Mouse (Mus musculus) lung, postnatal 25 days (tissue): Measurements from ENCODE around the gene Notch2.

ENCODE experiments used
- DNase-seq: peaks from one replicate; pipeline ENCODE4 v3.0.0; 2022; ENCODE audit warnings: low spot score

Gene Notch2

DNA sequence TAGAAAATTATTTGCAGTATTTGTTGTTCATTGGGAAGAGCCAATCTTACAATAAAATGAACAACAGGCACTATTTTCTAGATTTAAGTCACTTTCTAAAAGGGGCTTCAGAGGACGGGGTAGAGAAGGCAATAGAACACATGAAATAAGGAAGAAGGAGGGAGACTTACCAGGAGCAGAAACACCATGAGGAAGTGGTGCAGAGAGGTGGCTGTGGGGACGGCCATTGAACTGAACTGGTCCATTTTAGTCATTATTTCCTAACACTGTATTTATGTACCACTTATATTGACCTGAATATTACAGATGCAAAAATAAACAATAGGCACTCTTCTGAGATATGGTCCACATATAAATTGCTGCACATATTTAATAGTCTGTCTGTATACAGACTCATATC, 143.7 kb downstream of the Notch2 start:
- DNase-seq: no peak

DNA sequence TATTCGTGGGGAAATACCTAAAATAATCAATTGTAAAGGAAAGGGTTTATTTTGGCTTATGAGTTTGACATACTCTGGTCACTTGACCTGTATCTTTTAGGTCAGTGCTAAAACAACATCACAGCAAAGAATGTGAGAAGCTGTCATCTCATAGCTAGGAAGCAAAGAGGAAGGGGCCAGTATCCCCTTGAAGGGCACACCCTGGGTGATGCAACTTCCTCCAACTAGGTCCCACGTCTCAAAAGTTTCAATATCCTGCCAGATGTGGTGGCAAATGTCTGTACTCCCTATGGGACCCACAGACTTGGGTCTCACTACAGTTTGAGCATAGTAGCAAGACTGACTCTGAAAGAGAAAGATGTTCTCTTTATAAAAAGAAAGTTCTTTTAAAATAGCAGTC, 144.3 kb downstream of the Notch2 start:
- DNase-seq: no peak

DNA sequence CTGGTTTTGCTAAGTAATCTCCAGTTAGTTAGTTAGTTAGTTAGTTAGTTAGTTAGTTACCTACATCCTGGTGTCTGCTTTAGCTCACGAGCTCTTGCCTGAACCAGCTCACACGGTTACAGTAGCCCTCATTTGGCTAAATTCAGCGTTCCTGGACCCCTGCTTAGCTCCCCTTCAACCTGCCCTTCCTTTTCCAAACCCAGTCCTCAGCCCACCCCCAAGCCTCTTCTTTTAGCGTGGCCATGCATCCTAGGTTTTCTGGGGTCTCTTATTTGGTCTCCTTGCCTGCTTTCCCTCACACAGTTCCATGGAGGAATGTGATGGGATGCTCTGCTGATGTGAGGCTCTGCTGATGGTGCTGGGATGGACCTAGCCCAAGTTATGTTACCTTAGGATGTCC, 145.3 kb downstream of the Notch2 start:
- no peak for DNase-seq

DNA sequence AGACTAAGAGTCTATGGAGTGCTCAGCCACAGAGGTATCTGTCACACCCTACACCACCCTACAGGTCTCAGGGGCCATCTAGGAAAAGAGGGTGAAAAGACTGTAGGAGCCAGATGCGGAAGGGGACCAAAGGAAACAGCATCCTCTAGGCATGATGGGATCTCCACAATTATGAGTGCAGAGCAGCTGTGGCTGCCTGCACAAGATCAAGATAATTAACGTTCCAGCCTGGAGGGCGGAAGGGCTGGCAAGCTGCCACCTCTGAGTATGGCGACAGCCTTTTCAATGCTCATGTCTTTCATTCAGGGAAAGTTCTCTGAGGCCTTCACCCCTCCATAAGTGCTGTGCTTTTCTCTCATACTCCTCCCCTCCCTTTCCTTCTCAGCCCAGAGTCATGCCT, 146.0 kb downstream of the Notch2 start:
- DNase-seq: no peak

DNA sequence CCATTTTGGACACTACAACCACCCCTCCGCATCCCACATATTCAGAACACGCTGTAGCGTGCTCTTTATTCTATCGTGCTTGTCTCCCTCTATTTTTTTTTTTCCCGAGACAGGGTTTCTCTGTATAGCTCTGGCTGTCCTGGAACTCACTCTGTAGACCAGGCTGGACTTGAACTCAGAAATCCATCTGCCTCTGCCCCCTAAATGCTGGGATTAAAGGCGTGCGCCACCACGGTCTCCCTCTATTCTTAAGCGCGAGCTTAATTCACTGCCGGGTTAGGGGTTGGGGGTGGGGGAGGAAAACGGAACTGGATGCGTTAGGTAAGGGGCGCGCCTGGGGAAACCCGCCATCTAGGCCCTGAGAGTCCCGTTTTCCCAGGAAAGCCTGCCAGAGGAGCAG, 147.0 kb downstream of the Notch2 start, which contains the start of gene Adam30:
TSS of gene Adam30 (plus strand) at position 301 of the 400 bp plus-strand sequence.
- DNase-seq: no peak

DNA sequence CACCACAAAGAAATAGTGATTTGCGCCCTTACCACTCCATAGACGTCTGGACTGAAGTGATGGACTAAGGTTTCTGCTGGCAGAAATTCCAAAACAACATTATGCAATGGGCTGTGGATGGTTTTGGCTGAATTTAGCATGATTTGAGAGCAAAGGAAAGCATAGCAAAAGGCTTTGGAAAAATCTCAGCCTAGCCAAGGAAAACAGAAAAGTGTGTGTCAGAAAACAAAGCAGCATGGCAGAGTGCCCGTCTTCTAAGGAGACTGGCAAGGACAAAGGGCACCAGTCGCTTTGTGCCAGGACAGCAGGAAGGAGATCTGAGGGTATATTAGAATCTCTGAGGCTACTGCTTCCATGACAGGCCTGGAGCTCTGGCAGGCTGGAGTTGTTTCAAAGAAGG, 165.0 kb downstream of the Notch2 start:
- peak; percentile 28 for DNase-seq

DNA sequence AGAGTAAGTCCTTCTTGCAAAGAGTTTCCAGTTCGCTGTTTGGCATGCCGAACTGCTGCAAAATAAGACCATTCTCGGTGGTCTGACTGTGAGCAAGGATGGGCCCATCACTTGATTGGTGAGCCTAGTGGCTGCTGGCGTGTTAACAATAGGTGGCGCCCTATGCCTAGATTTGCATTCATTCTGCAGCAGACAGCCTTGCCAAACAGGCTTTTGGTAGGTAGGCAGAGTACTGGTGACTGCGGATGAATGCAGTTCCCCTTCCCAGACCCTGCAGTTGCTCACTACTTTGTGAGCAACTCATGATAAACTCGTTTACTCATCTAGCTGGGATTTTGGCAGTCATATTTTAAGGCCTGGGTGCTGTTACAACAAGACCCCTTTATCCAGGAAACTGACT, 167.5 kb downstream of the Notch2 start:
- DNase-seq: peak; percentile 48

DNA sequence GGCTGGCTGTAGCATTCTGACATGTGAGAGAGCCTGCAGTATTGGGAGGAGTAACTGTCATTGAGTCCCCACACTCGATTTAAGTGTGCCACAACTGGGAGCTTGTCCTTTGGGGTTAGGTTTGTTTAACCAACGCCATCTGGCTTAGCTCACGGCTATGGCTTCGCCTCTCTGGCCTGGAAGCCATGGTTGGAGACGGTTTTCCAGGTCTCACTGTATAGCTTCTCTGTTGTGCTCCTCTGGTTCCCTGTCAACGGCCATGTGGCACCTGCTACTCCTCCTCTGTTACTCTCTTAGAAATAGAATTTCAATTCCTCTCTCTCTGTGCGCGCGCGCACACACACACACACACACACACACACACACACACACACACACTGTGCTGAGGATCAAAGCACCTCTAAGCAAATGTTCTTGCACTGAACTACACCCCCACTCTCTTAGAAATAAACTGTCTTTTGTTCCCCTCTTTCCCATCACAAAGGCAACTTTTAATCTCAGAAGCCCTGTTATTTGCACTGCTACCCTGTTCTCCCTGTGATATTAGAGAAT, 171.9 kb downstream of the Notch2 start:
- no peak for DNase-seq

DNA sequence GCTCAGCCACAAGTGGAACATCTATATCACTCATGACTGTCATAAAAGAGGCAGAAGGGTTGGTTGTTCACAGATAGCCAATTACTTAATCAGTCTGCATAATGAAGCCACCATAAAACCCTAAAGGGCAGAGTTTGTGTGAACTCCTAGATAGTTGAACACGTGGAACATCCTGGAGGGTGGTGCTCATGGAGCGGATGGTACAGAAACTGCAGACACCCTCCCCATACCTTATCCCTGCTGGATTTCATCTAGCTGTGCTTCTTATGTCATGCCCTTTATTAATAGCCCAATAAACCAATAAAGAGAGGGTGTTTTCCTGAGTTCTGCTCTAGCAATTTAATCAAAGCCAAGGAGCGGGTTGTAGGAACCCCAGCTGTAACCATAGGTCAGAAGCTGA, 174.4 kb downstream of the Notch2 start:
- DNase-seq: no peak

DNA sequence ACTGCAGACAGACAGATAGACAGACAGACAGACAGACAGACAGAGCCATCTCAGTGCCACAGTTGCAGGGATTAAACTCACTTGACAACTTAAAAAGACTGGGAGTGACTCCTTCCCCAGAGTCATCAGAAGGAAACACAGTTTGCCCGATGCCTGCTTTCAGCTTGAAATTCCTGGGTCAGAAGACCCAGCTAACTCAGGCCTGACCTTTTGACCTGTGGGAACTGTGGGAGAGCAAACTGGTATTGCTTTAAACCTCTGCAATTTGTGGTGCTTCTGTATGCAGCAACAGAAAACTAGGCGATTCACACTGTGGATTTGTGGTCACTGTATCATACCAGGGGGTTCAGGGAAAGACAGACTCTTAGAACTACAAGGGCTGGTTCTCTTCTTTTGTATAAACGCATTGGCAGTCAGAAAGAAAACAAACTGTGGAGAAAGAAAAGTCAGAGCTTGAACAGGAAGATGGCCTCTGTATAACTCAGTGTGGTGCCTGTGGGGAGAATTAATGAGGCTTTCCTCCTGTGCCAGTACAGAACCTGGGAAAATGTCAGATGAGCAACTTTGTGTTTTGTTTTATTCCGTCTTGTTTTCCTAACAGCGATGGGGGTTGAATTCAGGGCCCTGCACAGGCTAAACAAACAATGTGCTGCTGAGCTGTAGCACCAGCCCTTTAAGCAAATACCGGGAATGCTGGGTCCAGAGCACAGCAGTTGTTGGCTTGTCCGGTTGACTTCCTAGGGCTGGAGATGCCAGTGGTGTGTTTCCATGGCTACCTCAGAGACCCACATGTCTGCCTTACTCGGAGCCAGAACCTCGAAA, 184.6 kb downstream of the Notch2 start:
- no peak for DNase-seq

DNA sequence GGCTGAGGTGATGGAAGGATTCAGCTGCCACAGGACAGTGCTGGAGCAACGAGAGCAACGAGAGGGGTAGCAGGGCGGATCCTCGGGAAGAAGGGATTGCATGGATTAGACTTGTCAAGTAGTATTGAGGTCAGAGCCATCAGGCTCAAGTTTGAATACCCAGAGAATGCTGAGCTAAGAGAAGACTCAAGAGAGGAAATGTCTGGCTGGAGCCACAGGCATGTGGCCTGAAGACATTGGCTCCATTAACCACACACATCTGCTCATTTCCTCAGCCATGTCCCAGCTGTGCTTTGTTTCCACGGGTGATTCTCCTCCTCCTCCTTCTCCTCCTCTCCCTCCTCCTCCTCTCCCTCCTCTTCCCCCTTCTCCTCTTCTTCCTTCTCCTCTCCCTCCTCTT, 186.4 kb downstream of the Notch2 start:
- DNase-seq: no peak
